Mouse (Mus musculus) MN1 (cell line): ENCODE data around the gene Hist1h4c.

Experiments used
- DNase-seq: peaks from one replicate; pipeline ENCODE4 v3.0.0-alpha.2; 2016; ENCODE audit warnings: low spot score

Hist1h4c gene

GRCm38 (mm10) chr13:23695514-23695913, 2.7 kb downstream of the Hist1h4c start, which contains the start of gene Hist1h1t:
Gene Hist1h1t, plus strand, starts transcription at chr13:23695814.
- DNase-seq = no peak

- DNase-seq = no peak
These were observed 3.3 kb downstream of the Hist1h4c start for GRCm38 (mm10) chr13:23694956-23695355.

- DNase-seq = no peak
These were observed 4.3 kb downstream of the Hist1h4c start for GRCm38 (mm10) chr13:23693856-23694440.

- no peak for DNase-seq
These were observed 8.8 kb downstream of the Hist1h4c start for GRCm38 (mm10) chr13:23689459-23689858.

- no peak for DNase-seq
These were observed 9.3 kb downstream of the Hist1h4c start for GRCm38 (mm10) chr13:23688956-23689355.

- no peak for DNase-seq
These were observed 10.3 kb downstream of the Hist1h4c start for GRCm38 (mm10) chr13:23687907-23688306.

GRCm38 (mm10) chr13:23687181-23687580, 11.1 kb downstream of the Hist1h4c start:
- DNase-seq = no peak

GRCm38 (mm10) chr13:23685966-23686365, 12.3 kb downstream of the Hist1h4c start:
- peak; percentile 27 for DNase-seq

- peak; percentile 45 for DNase-seq
These were observed 13.0 kb downstream of the Hist1h4c start for GRCm38 (mm10) chr13:23685121-23685861.

- DNase-seq = peak; percentile 83
These were observed 13.8 kb downstream of the Hist1h4c start for GRCm38 (mm10) chr13:23684295-23684945.

GRCm38 (mm10) chr13:23683755-23684281, 14.4 kb downstream of the Hist1h4c start, which contains the start of the genes Hist1h2ac and Hist1h2bc:
Gene Hist1h2ac, minus strand, starts transcription at chr13:23683948.
Gene Hist1h2bc, plus strand, starts transcription at chr13:23684199.
- DNase-seq = peak; percentile 95

GRCm38 (mm10) chr13:23682947-23683754, 15.1 kb downstream of the Hist1h4c start:
- DNase-seq = peak; percentile 41

GRCm38 (mm10) chr13:23682623-23682946, 15.7 kb downstream of the Hist1h4c start:
- no peak for DNase-seq

GRCm38 (mm10) chr13:23681990-23682582, 16.2 kb downstream of the Hist1h4c start:
- no peak for DNase-seq

- no peak for DNase-seq
These were observed 35.7 kb downstream of the Hist1h4c start for GRCm38 (mm10) chr13:23662536-23662935.

GRCm38 (mm10) chr13:23659636-23660366, 38.5 kb downstream of the Hist1h4c start:
- DNase-seq = no peak
